ENCODE assay signal across 9 mouse cellular contexts in genomic region chr14:118712889-118713288, GRCm38 (mm10). TPM values are rescaled to one million over a fixed set of nuclear protein-coding genes. Genes with fewer than 3 reads are reported as not detected.
DNase-seq lines count a peak whose midpoint lies in the region; ATAC-seq and TF ChIP-seq lines count a peak whose summit lies in the region.
"Had no signal": no experiment of that assay in that cellular context is flagged by ENCODE, and none has a peak within 500 bp of the region (broad histone marks: within the 10 kb centered on the region; RNA-seq: fewer than 3 reads in every experiment).

No protein-coding gene starts in this region.

- no peaks in the 10 kb centered on the region for H3K9me3 ChIP-seq in heart, embryonic 16.5 days (replicated peaks; ENCODE audit: control insufficient read depth, low read length)
- no peaks in the 10 kb centered on the region for H3K9me3 ChIP-seq in embryonic facial prominence, embryonic 11.5 days (replicated peaks; ENCODE audit: control insufficient read depth, low read length)
- H3K9me3 ChIP-seq in hindbrain, postnatal 0 days (ENCODE audit: low read length), result no peaks in the 10 kb centered on the region
- H3K9me3 ChIP-seq in midbrain, embryonic 14.5 days (ENCODE audit: control insufficient read depth, low read length), result no peaks in the 10 kb centered on the region

- no peak for ATAC-seq in heart, embryonic 16.5 days (replicated peaks; ENCODE audit: extremely low read depth, insufficient read depth, low FRiP score)
- ATAC-seq in embryonic facial prominence, embryonic 11.5 days (replicated peaks; ENCODE audit: insufficient number of reproducible peaks, low FRiP score, low TSS enrichment, low read depth), result no peak
- no peak for ATAC-seq in hindbrain, postnatal 0 days
- no peak for ATAC-seq in midbrain, embryonic 14.5 days (ENCODE audit: low FRiP score, low TSS enrichment)
- ATAC-seq in CD4-positive, CD25-positive, alpha-beta regulatory T cell, adult 4 months, result no peak

- DNase-seq in heart, postnatal 14 days, result no peak
- DNase-seq in embryonic facial prominence, embryonic 11.5 days (ENCODE audit: low spot score), result peak; percentile 49
- no peak for DNase-seq in hindbrain, postnatal 0 days (ENCODE audit: low spot score)
- no peak for DNase-seq in midbrain, embryonic 14.5 days
- no peak for DNase-seq in adrenal gland, adult 8-10 months
- DNase-seq in Muller cell, postnatal 12 days (ENCODE audit: inconsistent ontology term), result no peak
- DNase-seq: spleen, adult 18-20 months had no signal

- H3K27ac ChIP-seq in heart, embryonic 16.5 days (ENCODE audit: low read length), result no peak overlapping the region
- no peak overlapping the region for H3K27ac ChIP-seq in embryonic facial prominence, embryonic 11.5 days (replicated peaks; ENCODE audit: low read depth, low read length)
- no peak overlapping the region for H3K27ac ChIP-seq in hindbrain, postnatal 0 days
- no peak overlapping the region for H3K27ac ChIP-seq in midbrain, embryonic 14.5 days (replicated peaks; ENCODE audit: low read depth, low read length)

- no peak overlapping the region for H3K9ac ChIP-seq in heart, embryonic 16.5 days (ENCODE audit: low read length)
- H3K9ac ChIP-seq in embryonic facial prominence, embryonic 11.5 days (replicated peaks; ENCODE audit: low read length), result no peak overlapping the region
- H3K9ac ChIP-seq in hindbrain, postnatal 0 days (replicated peaks; ENCODE audit: low read length), result no peak overlapping the region
- no peak overlapping the region for H3K9ac ChIP-seq in midbrain, embryonic 14.5 days (replicated peaks; ENCODE audit: low read length)

- TF ChIP-seq CTCF in hindbrain, postnatal 0 days (IDR thresholded peaks at IDR 0.05; ENCODE audit: low read depth), result no peak

- peak overlapping the region; percentile 85 for H3K4me2 ChIP-seq in heart, embryonic 16.5 days (ENCODE audit: low read depth, low read length)
- no peak overlapping the region for H3K4me2 ChIP-seq in embryonic facial prominence, embryonic 11.5 days (ENCODE audit: low read depth, low read length)
- H3K4me2 ChIP-seq in hindbrain, postnatal 0 days (ENCODE audit: low read depth, low read length), result peak overlapping the region; percentile 68
- H3K4me2 ChIP-seq in midbrain, embryonic 14.5 days (ENCODE audit: low read length), result peak overlapping the region; percentile 66

- intact Hi-C loops in heart, postnatal 14 days (cut with DNase I), result loop anchor here (10.0 kb wide), 1 partner anchor 222 kb away; the partner anchor contains the start of gene Dnajc3

- 58% methylated on average over 5 of the region's 5 CpGs for WGBS in heart, embryonic 16.5 days
- WGBS in embryonic facial prominence, embryonic 11.5 days, result 39% methylated on average over 5 of the region's 5 CpGs
- 55% methylated on average over 5 of the region's 5 CpGs for WGBS in hindbrain, postnatal 0 days
- WGBS in midbrain, embryonic 14.5 days, result 46% methylated on average over 5 of the region's 5 CpGs

- no peaks in the 10 kb centered on the region for H3K27me3 ChIP-seq in heart, embryonic 16.5 days (ENCODE audit: control insufficient read depth, insufficient read depth, low read length)
- H3K27me3 ChIP-seq in embryonic facial prominence, embryonic 11.5 days (ENCODE audit: control insufficient read depth, insufficient read depth, low read length), result no peaks in the 10 kb centered on the region
- H3K27me3 ChIP-seq in hindbrain, postnatal 0 days (ENCODE audit: insufficient read depth, low read length), result no peaks in the 10 kb centered on the region
- H3K27me3 ChIP-seq in midbrain, embryonic 14.5 days (ENCODE audit: control insufficient read depth, insufficient read depth, low read length), result no peaks in the 10 kb centered on the region

- H3K4me1 ChIP-seq in heart, embryonic 16.5 days (ENCODE audit: control insufficient read depth, insufficient read depth, low read length), result peaks cover 17% of the 10 kb centered on the region
- 0 out of 2 replicates have a peak, but pooled peaks cover 2% of the 10 kb centered on the region for H3K4me1 ChIP-seq in embryonic facial prominence, embryonic 11.5 days (ENCODE audit: control insufficient read depth, insufficient read depth, low read length)
- peaks cover 11% of the 10 kb centered on the region; the same call in 1 of the 2 replicates for H3K4me1 ChIP-seq in hindbrain, postnatal 0 days (ENCODE audit: insufficient read depth, low read length)
- peaks cover 11% of the 10 kb centered on the region; the same call in 1 of the 2 replicates for H3K4me1 ChIP-seq in midbrain, embryonic 14.5 days (ENCODE audit: control insufficient read depth, insufficient read depth, low read length)

- H3K36me3 ChIP-seq in heart, embryonic 16.5 days (ENCODE audit: control insufficient read depth, insufficient read depth), result no peaks in the 10 kb centered on the region
- no peaks in the 10 kb centered on the region for H3K36me3 ChIP-seq in embryonic facial prominence, embryonic 11.5 days (replicated peaks; ENCODE audit: control insufficient read depth, insufficient read depth, low read depth, low read length)
- H3K36me3 ChIP-seq in hindbrain, postnatal 0 days (ENCODE audit: insufficient read depth, low read length), result no peaks in the 10 kb centered on the region
- H3K36me3 ChIP-seq in midbrain, embryonic 14.5 days (ENCODE audit: control insufficient read depth, insufficient read depth, low read length), result no peaks in the 10 kb centered on the region

- no peak overlapping the region; the same call in 1 of the 2 replicates for H3K4me3 ChIP-seq in heart, embryonic 16.5 days (ENCODE audit: low read length)
- H3K4me3 ChIP-seq in embryonic facial prominence, embryonic 11.5 days (ENCODE audit: low read depth, low read length), result no peak overlapping the region
- peak overlapping the region; percentile 33; the same call in 1 of the 2 replicates for H3K4me3 ChIP-seq in hindbrain, postnatal 0 days (ENCODE audit: low read length)
- no peak overlapping the region for H3K4me3 ChIP-seq in midbrain, embryonic 14.5 days (replicated peaks; ENCODE audit: low read depth, low read length)

RNA-seq across cellular contexts. Expression of gene Abcc4, which starts 6.9 kb away (rescaled TPM):
- 1.6 and 2.2 TPM in 2 replicates for polyA plus RNA-seq in heart, embryonic 16.5 days (2015; fragmentation: Nextera tagmentation; extraction: Ambion mirVana)
- 1 to 10 TPM; 9.6 to 9.9 TPM for total RNA-seq in heart, postnatal 14 days (2021)
- 2.9 and 3.6 TPM in 2 replicates for polyA plus RNA-seq in embryonic facial prominence, embryonic 11.5 days (2014; fragmentation: Nextera tagmentation; extraction: Ambion mirVana)
- 4.3 and 4.8 TPM in 2 replicates for total RNA-seq in hindbrain, postnatal 0 days (2014; rRNA removed)
- polyA plus RNA-seq in hindbrain, postnatal 0 days (2015; fragmentation: Nextera tagmentation; extraction: Ambion mirVana), result 2.1 and 2.3 TPM in 2 replicates
- 1.1 and 2.1 TPM in 2 replicates for polyA plus RNA-seq in midbrain, embryonic 14.5 days (2014; fragmentation: Nextera tagmentation; extraction: Ambion mirVana)
- polyA plus RNA-seq in CD4-positive, CD25-positive, alpha-beta regulatory T cell, adult 4 months (2017; shearing (Covaris generic)), result 1 to 10 TPM; 8.0 to 8.9 TPM
- total RNA-seq in adrenal gland, adult 8-10 months (2022), result 10 to 100 TPM; 19.4 to 27.3 (median 22.7) TPM
